Mouse (Mus musculus) mammary gland, adult 2 months (tissue): Measurements from ENCODE around the gene Tnks1bp1. TPM values are rescaled to one million over a fixed set of nuclear protein-coding genes. Genes with fewer than 3 reads are reported as not detected.

Experiments
- polyA plus RNA-seq: library from polyadenylated mRNA; depleted of rRNA; stranded (reverse); fragments of >200 nt; gene quantifications from 2 replicates; pipeline ENCODE4 v1.2.3, GENCODE M21; 2012; ENCODE audit warnings: low replicate concordance; rRNA removed

Gene Tnks1bp1
- 113 and 200 TPM in 2 replicates for polyA plus RNA-seq

DNA sequence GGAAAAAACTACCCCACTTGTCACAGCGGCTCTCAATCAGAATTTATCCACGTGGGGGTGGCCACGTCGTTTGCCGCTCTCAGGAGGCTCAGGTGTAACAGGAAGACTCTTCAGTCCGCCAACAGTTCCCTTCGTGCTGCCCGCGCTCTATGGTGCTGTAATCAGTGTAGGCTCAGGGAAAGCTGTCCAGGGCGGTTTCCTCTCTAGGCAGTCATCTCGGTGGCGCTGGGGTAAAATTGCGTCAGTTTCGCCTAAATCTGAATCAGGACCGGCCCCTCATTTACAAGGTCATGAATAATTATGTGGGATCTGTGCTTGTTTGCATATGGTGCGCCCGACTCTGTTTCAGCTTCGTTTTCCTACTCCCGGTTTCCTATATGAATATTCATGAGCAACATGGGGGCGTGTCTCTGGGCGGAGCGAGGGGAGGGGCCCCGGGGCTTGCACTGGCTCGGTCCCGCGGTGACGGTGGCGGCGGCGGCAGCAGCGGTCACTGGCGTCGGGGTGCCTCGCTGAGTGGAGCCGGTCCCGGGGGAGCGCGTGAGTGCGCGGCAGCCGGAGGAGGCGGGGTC, at the start of gene Tnks1bp1:
Tnks1bp1 (plus strand) TSS at position 427 of the 572 bp plus-strand sequence.

DNA sequence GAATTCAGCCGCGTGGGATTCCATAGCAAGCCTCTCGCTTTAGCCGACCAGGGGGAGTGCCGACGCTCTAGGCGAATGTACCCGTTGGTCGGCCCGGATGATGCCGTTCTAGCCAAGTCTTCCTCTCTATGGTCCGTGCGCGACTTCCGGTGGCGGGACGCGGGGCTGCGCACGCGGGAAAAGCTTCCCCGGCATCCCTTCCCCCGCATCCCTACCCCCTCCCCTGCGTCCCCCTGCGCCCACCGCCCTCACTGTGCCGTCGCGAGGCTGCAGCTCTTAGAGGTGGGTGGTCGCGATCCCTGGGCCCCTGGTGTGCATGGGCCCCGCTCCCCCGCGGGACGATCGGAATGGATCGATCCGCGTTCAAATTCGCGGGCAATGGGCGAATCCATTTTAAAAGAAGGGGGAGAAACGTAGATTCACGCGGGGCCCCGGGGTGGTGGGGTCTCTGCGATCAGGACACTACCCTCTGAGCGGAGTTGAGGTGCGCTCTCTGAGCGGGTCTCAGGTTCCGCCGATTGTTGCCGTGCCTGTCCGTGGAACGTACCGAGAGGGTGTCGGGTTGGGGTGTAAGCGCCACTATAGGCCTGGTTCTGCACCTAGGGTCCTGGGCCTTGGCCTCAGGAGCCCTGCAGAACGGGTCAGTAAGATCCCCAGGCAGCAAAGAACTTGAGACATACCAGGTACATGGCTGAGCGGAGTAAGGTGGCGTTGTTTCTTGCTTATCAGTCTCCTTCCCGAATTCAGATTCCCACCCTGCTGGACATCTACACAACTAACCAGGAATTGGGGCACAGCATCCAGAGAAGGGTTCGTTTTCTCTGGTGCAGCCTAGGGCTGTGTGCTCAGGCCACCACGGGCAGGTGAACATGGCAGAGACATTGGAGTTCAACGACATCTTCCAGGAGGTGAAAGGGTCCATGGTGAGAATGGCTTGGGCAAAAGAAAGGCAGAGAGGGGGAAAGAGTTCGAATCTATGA, 10.5 kb upstream of the Tnks1bp1 start, which contains the start of the genes Ssrp1 and P2rx3:
Ssrp1 (plus strand) TSS at position 188 of the 980 bp plus-strand sequence.
P2rx3 (minus strand) TSS at position 416 of the 980 bp plus-strand sequence.

Other genes starting within 250 kb of the Tnks1bp1 start
- gene Ube2l6, start 249.2 kb upstream of the Tnks1bp1 start, polyA plus RNA-seq: 26.8 and 39.4 TPM in 2 replicates
- gene Smtnl1, start 225.4 kb upstream of the Tnks1bp1 start, polyA plus RNA-seq: 8.6 TPM in 1 of 2 replicates, not detected in the other
- gene Timm10, start 221.0 kb upstream of the Tnks1bp1 start, polyA plus RNA-seq: 22.0 and 45.6 TPM in 2 replicates
- gene Slc43a1, start 209.2 kb upstream of the Tnks1bp1 start, polyA plus RNA-seq: 51.6 and 66.7 TPM in 2 replicates
- gene Rtn4rl2, start 161.3 kb upstream of the Tnks1bp1 start, polyA plus RNA-seq: 11.3 and 38.0 TPM in 2 replicates
- 51.9 and 120 TPM in 2 replicates for gene Slc43a3, start 111.4 kb upstream of the Tnks1bp1 start, polyA plus RNA-seq
- gene Prg2, start 67.6 kb upstream of the Tnks1bp1 start, polyA plus RNA-seq: 0.33 and 0.89 TPM in 2 replicates
- gene Prg3, start 59.8 kb upstream of the Tnks1bp1 start, polyA plus RNA-seq: 0.70 and 0.90 TPM in 2 replicates
- gene Ssrp1, start 10.8 kb upstream of the Tnks1bp1 start, polyA plus RNA-seq: 87.5 and 150 TPM in 2 replicates
- 0.49 and 1.2 TPM in 2 replicates for gene P2rx3, start 10.6 kb upstream of the Tnks1bp1 start, polyA plus RNA-seq
- gene Aplnr, start 88.2 kb downstream of the Tnks1bp1 start, polyA plus RNA-seq: 24.2 and 51.3 TPM in 2 replicates
- 0.68 and 0.70 TPM in 2 replicates for gene Lrrc55, start 149.2 kb downstream of the Tnks1bp1 start, polyA plus RNA-seq